Mouse (Mus musculus) hindbrain, embryonic 14.5 days (tissue): ENCODE measurements around the gene Eepd1. TPM values are rescaled to one million over a fixed set of nuclear protein-coding genes. Genes with fewer than 3 reads are reported as not detected.

Experiments
- ATAC-seq: fragments of 200-750 bp; cut with Nextera tagmentation; 2 replicates; pipeline ENCODE4 v1.8.0; 2017; ENCODE audit warnings: moderate number of reproducible peaks, mild to moderate bottlenecking, moderate TSS enrichment, moderate library complexity; ENCODE audit not compliant: low FRiP score
- DNase-seq: peaks from one replicate; pipeline ENCODE4 v3.0.0-alpha.2; 2015; ENCODE audit warnings: low spot score
- H3K27ac ChIP-seq: fragments of 300-500 bp; sonication (generic); 2 replicates; pipeline ENCODE4 v1.5.1; 2014; ENCODE audit warnings: mild to moderate bottlenecking, moderate library complexity
- H3K27me3 ChIP-seq: fragments of 300-500 bp; sonication (generic); 2 replicates; pipeline ENCODE4 v1.6.1; 2014; ENCODE audit warnings: mild to moderate bottlenecking, low read length, mixed read lengths; ENCODE audit not compliant: control insufficient read depth, insufficient read depth
- H3K36me3 ChIP-seq: fragments of 300-500 bp; sonication (generic); replicated peaks from 2 replicates; pipeline ENCODE4 v1.6.1; 2014; ENCODE audit not compliant: control insufficient read depth, insufficient read depth
- H3K4me1 ChIP-seq: fragments of 300-500 bp; sonication (generic); replicated peaks from 2 replicates; pipeline ENCODE4 v1.6.1; 2014; ENCODE audit warnings: antibody characterized with exemption, low read length, mixed read lengths; ENCODE audit not compliant: control insufficient read depth, insufficient read depth
- H3K4me2 ChIP-seq: fragments of 300-500 bp; sonication (generic); replicated peaks from 2 replicates; pipeline ENCODE4 v1.6.1; 2014; ENCODE audit warnings: mild to moderate bottlenecking, moderate library complexity
- H3K4me3 ChIP-seq: fragments of 300-500 bp; sonication (generic); replicated peaks from 2 replicates; pipeline ENCODE4 v1.5.1; 2014; ENCODE audit warnings: mild to moderate bottlenecking, low read length
- H3K9ac ChIP-seq: fragments of 300-500 bp; sonication (generic); 2 replicates; pipeline ENCODE4 v1.6.1; 2014
- H3K9me3 ChIP-seq: fragments of 300-500 bp; sonication (generic); 2 replicates; pipeline ENCODE4 v1.6.1; 2016; ENCODE audit warnings: low read length; ENCODE audit not compliant: control insufficient read depth
- WGBS: fragments of 180-500 bp; shearing (Covaris S2); extraction: QIAGEN DNeasy Blood & Tissue Kit; methylation state at CpG from one replicate; pipeline ENCODE4 v1.1.7; 2014; 5-methylcytosine and 5-hydroxymethylcytosine counted together
- polyA plus RNA-seq: library from polyadenylated mRNA; unstranded; fragments of >200 nt; fragmentation: Nextera tagmentation; extraction: Ambion mirVana; gene quantifications from 2 replicates; pipeline ENCODE4 v1.2.1, GENCODE M21; 2014

Eepd1 gene
- polyA plus RNA-seq, 1 experiment from 2014 or later: 8.8 TPM

DNA sequence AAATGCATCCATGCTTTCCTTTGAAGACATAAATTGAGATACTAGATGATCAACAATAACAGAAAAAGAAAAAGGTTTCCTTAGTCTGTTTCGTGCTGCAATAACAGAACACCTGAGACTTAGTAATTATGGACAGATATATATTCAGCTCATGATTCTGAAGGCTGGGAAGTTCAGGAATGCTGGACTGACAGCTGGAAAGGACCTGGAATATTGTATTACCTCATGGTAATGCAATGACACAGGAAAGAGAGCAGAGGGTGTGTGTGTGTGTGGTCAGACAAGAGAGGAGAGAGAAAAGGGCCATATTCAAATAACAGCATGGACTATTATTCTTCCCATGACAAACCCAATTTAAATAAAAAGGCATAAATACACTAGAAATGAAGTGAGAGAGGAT, 17.0 kb upstream of the Eepd1 start:
- Histone ChIP-seq H3K4me1 (no peaks in the 10 kb centered on the region), H3K4me2 (no peak overlapping the region), H3K27me3 (no peaks in the 10 kb centered on the region), H3K9me3 (no peaks in the 10 kb centered on the region), H3K36me3 (no peaks in the 10 kb centered on the region), H3K27ac (no peak overlapping the region), H3K9ac (no peak overlapping the region), H3K4me3 (no peak overlapping the region)
- DNase-seq: no peak
- no peak for ATAC-seq
- WGBS: 90% methylated on average over 1 of the region's 1 CpGs

DNA sequence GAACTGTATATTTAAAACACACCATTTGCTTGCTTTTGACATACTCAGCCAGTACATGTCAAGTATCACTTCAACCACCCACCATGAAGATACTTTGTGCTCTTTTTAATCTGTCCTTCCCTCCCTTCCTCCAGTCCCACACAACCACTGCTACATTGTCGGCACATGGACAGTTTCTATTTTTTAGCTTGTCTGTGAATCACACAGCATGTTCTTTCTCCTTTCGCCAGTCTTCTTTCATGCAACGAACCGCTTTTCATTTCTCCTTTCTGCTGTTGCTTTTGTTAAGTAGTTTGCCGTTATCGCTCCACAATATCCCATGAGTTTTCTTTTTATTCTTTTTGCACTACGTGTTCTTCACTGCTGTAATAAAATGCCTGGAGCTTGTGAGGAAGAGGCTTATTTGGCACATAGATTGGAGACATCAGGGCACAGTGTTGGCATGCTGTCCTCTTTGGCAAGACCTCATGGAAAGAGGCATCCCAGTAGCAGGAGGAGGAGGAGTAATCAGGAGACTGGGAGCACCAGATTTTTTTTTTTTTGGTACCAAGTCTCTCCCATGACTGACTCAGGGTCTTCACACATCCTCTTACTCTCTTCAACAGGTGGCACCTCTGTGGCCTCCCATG, 1.8 kb upstream of the Eepd1 start:
- 92% methylated on average over 7 of the region's 7 CpGs for WGBS
- no peak for ATAC-seq
- no peaks in the 10 kb centered on the region for H3K27me3 ChIP-seq

DNA sequence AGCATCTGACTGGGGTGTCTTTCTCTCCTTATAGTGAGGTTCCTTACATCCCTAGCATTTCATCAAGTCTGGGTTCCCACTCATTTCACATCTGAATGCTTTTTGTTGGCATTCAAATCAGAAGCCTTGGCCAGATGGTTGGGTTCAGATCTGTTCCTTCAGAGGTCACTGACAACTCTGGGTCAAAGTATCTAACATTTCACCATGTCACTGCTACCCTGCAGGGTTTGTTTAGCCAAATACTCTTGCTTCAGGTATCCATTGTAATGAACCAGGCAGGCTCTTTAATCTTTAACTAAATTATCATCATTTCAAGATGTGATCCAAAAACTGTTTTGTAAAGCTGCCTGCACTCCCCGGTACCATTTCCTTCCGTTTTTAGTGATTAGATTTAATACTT, 671 bp upstream of the Eepd1 start:
- no peaks in the 10 kb centered on the region for H3K27me3 ChIP-seq
- no peaks in the 10 kb centered on the region for H3K9me3 ChIP-seq
- H3K4me3 ChIP-seq: peak overlapping the region; percentile 78; the same call in 1 of the 2 replicates
- H3K4me2 ChIP-seq: 0 out of 2 replicates have a peak overlapping the region, but pooled peaks have one; percentile 89
- H3K4me1 ChIP-seq: peaks cover 4% of the 10 kb centered on the region; the same call in 1 of the 2 replicates
- H3K9ac ChIP-seq: peak overlapping the region; percentile 75; the same call in 1 of the 2 replicates
- ATAC-seq: no peak
- 94% methylated on average over 2 of the region's 2 CpGs for WGBS
- H3K36me3 ChIP-seq: no peaks in the 10 kb centered on the region
- no peak overlapping the region for H3K27ac ChIP-seq
- DNase-seq: no peak

More for the DNA sequence above, 1.8 kb upstream of the Eepd1 start:
- Histone ChIP-seq H3K36me3 (no peaks in the 10 kb centered on the region), H3K9ac (no peak overlapping the region), H3K4me2 (no peak overlapping the region), H3K9me3 (no peaks in the 10 kb centered on the region), H3K4me3 (no peak overlapping the region), H3K4me1 (peaks cover 2% of the 10 kb centered on the region; the same call in 1 of the 2 replicates), H3K27ac (no peak overlapping the region)
- DNase-seq: no peak

DNA sequence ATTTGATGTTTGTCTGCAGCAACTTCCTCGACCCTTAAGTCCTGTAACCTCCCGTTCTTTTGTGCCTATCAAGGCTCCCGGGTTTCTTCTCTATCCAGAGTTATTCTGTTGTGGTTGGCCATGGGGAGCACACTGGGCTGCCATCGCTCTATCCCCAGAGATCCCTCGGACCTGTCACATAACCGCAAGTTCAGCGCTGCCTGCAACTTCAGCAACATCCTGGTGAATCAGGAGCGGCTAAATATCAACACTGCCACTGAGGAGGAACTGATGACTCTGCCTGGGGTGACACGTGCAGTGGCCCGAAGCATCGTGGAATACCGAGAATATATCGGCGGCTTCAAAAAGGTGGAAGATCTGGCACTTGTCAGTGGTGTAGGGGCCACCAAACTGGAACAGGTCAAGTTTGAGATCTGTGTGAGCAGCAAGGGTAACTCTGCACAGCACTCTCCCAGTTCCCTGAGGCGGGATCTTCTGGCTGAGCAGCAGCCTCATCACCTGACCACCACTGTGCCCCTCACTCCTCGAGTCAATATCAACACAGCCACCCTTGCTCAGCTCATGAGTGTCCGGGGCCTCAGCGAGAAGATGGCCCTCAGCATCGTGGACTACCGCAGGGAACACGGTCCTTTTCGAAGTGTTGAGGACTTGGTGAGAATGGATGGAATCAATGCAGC, 1.1 kb downstream of the Eepd1 start:
- peak overlapping the region; percentile 89 for H3K4me2 ChIP-seq
- H3K36me3 ChIP-seq: no peaks in the 10 kb centered on the region
- H3K27ac ChIP-seq: no peak overlapping the region
- no peak overlapping the region; the same call in 1 of the 2 replicates for H3K9ac ChIP-seq
- WGBS: 49% methylated on average over 22 of the region's 22 CpGs
- no peaks in the 10 kb centered on the region for H3K27me3 ChIP-seq
- peaks cover 4% of the 10 kb centered on the region; the same call in 1 of the 2 replicates for H3K4me1 ChIP-seq
- H3K9me3 ChIP-seq: no peaks in the 10 kb centered on the region
- no peak for DNase-seq
- no peak for ATAC-seq
- peak overlapping the region; percentile 78 for H3K4me3 ChIP-seq

DNA sequence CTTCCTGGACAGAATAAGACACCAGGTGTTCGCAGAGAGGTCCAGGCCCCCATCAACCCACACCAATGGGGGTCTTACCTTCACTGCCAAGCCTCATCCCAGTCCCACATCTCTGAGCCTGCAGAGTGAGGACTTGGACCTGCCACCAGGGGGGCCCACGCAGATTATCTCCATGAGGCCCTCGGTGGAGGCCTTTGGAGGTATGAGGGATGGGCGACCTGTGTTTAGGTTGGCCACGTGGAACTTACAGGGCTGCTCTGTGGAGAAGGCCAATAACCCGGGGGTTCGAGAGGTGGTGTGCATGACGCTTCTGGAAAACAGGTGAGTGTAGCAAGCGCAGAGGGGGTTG, 1.6 kb downstream of the Eepd1 start:
- Histone ChIP-seq H3K27ac (no peak overlapping the region), H3K4me2 (peak overlapping the region; percentile 89), H3K36me3 (no peaks in the 10 kb centered on the region), H3K4me1 (peaks cover 4% of the 10 kb centered on the region; the same call in 1 of the 2 replicates), H3K4me3 (peak overlapping the region; percentile 78; the same call in 1 of the 2 replicates), H3K9me3 (no peaks in the 10 kb centered on the region), H3K9ac (no peak overlapping the region), H3K27me3 (no peaks in the 10 kb centered on the region)
- DNase-seq (no peak), ATAC-seq (no peak)
- 92% methylated on average over 9 of the region's 9 CpGs for WGBS

DNA sequence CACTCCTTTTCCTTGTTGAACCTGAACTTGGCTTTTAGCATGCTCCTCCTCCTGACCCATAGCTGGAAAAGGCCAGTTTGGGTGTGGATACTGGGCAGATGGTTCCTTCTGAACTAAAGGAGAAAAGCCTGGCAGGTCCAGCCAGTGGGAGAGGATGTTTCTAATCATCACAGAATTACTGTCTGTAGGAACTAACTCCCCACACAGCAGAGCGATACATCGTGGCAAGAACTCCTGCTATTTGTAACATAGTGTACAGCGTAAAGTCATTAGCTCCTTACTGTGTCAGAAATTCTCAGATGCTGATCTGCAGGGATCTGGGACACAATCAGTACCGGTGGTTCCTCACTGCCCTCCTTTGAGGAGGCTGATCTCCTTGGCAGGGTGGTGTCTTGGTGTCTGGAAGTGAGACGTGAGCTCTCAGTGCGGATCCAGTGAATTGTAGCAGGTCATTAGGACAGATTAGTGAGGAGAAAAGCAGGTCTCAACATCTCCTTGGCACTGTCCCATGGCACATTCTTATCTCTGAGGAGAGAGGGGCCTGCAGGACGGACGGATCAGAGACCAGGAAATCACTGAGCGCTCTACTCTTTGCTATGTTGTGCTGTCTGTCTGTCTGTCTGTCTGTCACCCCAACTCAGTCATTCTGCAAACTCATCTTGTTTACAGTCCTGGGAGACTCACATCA, 2.7 kb downstream of the Eepd1 start:
- Histone ChIP-seq H3K9ac (no peak overlapping the region), H3K27ac (no peak overlapping the region), H3K4me2 (peak overlapping the region; percentile 89), H3K9me3 (no peaks in the 10 kb centered on the region), H3K36me3 (no peaks in the 10 kb centered on the region), H3K27me3 (no peaks in the 10 kb centered on the region), H3K4me1 (peaks cover 4% of the 10 kb centered on the region; the same call in 1 of the 2 replicates), H3K4me3 (no peak overlapping the region; the same call in 1 of the 2 replicates)
- WGBS: 75% methylated on average over 9 of the region's 9 CpGs
- ATAC-seq (no peak), DNase-seq (no peak)

DNA sequence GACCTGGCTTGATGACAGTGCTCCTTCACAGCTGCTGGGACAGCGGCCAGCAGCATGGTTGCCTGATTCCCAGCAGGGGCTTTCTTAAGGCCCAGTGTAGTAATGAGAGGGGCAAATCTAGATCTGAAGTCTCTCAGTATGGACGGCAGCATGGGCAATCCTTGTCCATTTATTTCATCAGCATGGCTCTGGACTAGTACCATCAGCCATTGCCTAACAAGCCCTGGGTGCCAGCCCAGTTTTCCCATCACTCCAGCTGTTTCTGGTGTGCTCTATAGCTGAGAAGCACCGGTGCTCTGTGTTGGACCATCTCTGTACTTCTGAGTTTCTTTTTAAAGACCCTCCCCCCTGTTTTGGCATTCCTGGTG, 3.3 kb downstream of the Eepd1 start:
- H3K4me3 ChIP-seq: no peak overlapping the region; the same call in 1 of the 2 replicates
- no peak for ATAC-seq
- no peak overlapping the region for H3K9ac ChIP-seq

DNA sequence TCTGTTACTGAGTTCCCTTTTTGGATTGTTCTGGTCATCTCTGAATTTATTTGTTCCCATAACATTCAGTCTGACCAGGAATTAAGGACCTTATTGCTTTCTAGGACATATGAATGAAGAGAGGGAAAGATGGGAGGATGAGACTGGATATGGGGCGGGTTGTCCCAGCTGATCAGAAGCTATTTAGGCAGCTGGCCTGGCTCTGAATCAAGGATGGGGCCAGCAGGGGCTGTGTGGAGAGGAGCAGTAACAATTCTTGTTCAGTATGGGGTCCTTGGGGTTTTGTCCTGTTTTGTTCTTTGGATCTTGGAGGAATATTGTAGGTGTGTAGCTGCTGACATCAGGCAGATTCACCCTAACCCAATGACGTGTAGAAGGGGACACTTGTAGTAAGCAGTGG, 3.7 kb downstream of the Eepd1 start:
- Histone ChIP-seq H3K36me3 (no peaks in the 10 kb centered on the region), H3K9ac (no peak overlapping the region), H3K4me1 (peaks cover 4% of the 10 kb centered on the region; the same call in 1 of the 2 replicates), H3K27ac (no peak overlapping the region), H3K4me2 (peak overlapping the region; percentile 89; the same call in 1 of the 2 replicates), H3K9me3 (no peaks in the 10 kb centered on the region), H3K4me3 (no peak overlapping the region), H3K27me3 (no peaks in the 10 kb centered on the region)
- ATAC-seq (no peak), DNase-seq (no peak)
- 80% methylated on average over 2 of the region's 2 CpGs for WGBS

More for the DNA sequence above, 3.3 kb downstream of the Eepd1 start:
- Histone ChIP-seq H3K4me2 (peak overlapping the region; percentile 89), H3K9me3 (no peaks in the 10 kb centered on the region), H3K4me1 (peaks cover 4% of the 10 kb centered on the region; the same call in 1 of the 2 replicates), H3K27me3 (no peaks in the 10 kb centered on the region), H3K36me3 (no peaks in the 10 kb centered on the region), H3K27ac (no peak overlapping the region)
- no peak for DNase-seq
- WGBS: 63% methylated on average over 3 of the region's 3 CpGs

DNA sequence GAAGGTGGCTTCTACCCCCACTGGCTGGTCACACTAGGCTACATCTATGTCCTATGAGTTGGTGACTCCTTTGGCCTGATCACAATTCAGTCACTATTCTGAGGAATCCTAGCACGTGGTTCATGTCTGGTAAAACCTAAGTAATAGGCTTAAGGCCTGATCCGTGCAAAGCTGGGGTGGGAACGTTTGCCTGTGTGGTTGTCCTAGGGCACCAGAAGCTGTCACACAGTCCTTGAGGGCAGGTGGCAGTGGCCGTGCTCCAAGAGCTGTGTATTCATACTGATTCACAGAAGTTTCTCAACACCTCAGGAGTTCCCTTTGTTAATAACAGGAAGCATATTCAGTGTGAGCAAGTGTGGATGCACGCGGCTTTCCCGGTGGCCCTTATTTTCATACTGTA, 4.1 kb downstream of the Eepd1 start:
- H3K36me3 ChIP-seq: no peaks in the 10 kb centered on the region
- H3K27me3 ChIP-seq: no peaks in the 10 kb centered on the region
- H3K4me2 ChIP-seq: peak overlapping the region; percentile 15; the same call in 1 of the 2 replicates
- WGBS: 75% methylated on average over 7 of the region's 7 CpGs
- peaks cover 4% of the 10 kb centered on the region; the same call in 1 of the 2 replicates for H3K4me1 ChIP-seq
- H3K27ac ChIP-seq: no peak overlapping the region
- DNase-seq: no peak
- H3K9ac ChIP-seq: no peak overlapping the region
- H3K9me3 ChIP-seq: no peaks in the 10 kb centered on the region
- ATAC-seq: no peak
- no peak overlapping the region for H3K4me3 ChIP-seq
